Mouse (Mus musculus) thymus, postnatal 10 days (tissue): ENCODE results near the gene Slc36a2.
"Not testable (repeated sequence)": the region's sequence is repeated elsewhere in the genome, so short reads cannot be mapped to it uniquely, and the experiment has no call there.

ENCODE experiments used
- DNase-seq, 2 experiments: peaks; one replicate each; pipeline ENCODE4 v3.0.0; 2021; ENCODE audit warnings: low spot score in 2 of 2

Gene Slc36a2

DNA sequence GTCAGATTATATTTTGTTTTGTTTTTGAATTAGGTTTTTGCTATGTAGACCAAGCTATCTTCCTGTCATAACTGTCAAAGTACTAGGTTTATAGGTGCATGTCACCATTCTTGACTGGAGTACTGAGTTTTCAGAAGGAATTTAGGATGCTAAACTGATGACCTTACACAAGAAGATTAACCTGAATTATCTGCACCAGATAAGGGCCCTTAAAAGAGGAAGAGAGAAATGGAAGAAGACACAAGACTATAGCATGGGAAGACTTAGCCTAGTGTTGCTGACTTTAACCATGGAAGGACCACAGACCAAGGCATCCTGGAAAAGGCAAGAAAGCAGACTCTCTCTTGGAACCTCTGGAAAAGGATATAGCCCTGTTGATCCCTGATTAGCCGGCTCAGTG lies 51.7 kb downstream of the Slc36a2 start:
- no peak for DNase-seq

GRCm38 (mm10) chr11:55131946-55132345 lies 52.9 kb downstream of the Slc36a2 start:
- no peak for DNase-seq

DNA sequence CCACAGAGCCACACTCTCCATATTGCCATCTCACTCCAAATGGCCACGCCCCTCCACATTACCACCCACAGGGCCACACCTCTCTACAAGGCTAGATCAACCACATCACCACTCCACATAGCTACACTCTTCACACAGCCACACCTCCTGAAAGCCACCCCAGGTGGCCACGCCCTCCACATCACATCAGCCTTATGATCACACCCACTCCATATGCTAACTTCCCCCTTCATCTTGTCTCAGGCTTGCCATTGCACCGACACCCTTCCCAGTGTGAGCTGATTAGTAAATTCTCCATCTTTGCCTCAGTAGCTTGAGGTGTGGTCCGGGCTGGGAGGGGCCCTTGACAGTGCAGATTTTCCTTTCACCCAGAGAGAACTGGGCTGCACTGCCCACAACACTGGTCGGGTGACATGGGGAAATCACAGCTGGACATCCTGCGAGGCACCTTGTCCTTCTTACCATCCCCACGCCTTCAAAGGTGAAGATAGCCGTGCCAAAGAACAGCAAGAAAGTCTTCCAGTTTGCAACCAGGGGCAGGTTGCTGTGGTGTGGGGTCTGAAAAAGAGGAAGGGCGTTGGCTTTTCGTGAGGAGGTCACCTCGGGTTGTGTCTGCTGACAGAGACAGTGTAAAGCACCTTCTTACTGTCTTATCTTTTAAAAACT lies 53.7 kb downstream of the Slc36a2 start:
- peak in 1 of 2 experiments; percentile 15 for DNase-seq

- DNase-seq: no peak
Measured at GRCm38 (mm10) chr11:55128411-55128810, 56.5 kb downstream of the Slc36a2 start.

GRCm38 (mm10) chr11:55127937-55128336 lies 56.9 kb downstream of the Slc36a2 start:
- no peak for DNase-seq

DNA sequence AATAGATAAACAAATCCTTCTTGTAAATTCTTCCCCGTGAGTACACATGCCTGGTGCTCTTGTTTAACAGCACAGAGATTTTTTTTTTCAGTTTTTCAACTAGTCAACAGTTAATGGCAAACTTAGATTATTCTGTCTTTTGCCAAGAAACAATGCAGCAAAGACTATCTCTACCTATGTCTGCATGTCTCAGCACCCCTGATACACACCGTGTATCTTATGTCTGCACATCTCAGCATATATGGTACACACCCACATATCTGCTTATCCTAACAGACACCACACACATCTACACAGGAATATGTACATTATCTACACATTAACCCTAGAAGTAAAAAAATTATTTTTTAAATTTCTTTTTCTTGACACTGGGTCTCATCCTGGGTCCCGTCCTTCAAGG lies 58.2 kb downstream of the Slc36a2 start:
- no peak for DNase-seq

- no peak for DNase-seq
Measured at GRCm38 (mm10) chr11:55121430-55121829, 63.4 kb downstream of the Slc36a2 start.

DNA sequence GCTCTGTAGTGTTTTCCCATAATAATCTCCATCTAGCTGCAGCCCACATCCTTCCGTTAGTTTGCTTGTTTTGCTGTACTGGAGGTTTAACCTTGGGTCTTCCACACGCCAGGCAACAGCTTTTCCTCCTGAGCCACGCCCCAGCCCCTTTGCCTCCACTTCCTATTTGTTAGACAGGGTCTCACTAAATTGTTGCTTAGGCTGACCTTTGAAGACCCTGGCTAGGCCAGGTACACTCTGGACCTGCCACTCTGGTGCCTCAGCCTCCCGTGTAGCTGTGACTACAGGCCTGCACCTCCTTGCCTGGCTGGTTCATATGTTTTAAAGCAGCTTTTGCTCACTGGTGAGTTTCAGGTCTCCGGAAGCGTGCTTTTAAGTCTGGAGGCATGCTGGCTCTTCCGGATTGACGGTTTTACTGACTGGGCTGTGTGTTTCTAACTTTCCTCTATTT lies 64.0 kb downstream of the Slc36a2 start:
- DNase-seq: peak; percentile 59 to 70

GRCm38 (mm10) chr11:55120279-55120678 lies 64.6 kb downstream of the Slc36a2 start:
- DNase-seq: no peak

GRCm38 (mm10) chr11:55117031-55117430 lies 67.8 kb downstream of the Slc36a2 start:
- no peak for DNase-seq

DNA sequence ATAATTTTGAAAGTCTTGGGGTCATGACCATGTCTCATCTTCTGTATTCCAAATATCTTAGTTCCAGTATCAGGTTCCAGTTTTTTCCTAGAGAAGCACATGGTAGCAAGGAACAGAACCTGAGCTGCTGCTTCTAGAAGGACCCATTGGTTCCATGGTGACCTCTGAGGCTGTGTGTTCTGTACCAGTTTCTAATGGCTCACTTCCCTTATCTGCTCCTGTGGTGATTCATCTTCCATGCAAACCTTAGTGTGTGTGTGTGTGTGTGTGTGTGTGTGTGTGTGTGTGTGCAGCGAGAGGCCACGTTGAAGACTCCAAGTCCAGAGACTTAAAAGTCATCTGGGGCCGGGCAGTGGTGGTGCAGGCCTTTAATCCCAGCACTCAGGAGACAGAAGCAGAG lies 68.9 kb downstream of the Slc36a2 start:
- DNase-seq: no peak

GRCm38 (mm10) chr11:55114291-55114690 lies 70.6 kb downstream of the Slc36a2 start:
- DNase-seq: no peak

GRCm38 (mm10) chr11:55113861-55114250 lies 71.0 kb downstream of the Slc36a2 start:
- not testable (repeated sequence) for DNase-seq

DNA sequence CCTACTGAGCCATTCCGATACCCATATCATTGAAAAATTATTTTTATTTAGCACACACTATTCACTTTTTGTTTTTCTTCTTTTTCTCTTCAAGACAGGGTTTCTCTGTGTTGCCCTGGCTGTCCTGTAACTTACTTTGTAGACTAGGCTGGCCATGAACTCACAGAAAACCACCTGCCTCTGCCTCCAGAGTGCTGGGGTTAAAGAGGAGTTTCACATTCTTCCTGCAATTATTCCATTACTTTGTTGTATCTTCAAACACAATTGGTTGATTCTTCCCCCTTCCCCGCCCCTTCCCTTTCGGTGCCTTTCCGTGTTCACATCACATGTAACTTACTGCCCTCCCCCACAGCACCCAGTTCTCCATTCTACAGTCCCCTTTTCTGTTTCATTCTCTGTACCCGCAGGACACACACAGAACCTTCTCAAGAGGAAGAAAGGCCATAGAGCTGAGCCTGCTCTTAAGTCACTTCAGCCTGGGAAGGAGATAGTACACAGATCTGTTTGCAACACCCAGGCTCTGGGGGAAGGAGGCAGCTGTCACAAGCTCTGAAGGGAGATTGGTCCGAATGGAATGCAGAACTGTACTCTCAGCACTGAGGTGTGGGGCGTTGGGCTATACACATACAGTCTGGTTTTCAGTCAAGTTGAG lies 71.5 kb downstream of the Slc36a2 start:
- peak in 1 of 2 experiments; percentile 30 for DNase-seq

DNA sequence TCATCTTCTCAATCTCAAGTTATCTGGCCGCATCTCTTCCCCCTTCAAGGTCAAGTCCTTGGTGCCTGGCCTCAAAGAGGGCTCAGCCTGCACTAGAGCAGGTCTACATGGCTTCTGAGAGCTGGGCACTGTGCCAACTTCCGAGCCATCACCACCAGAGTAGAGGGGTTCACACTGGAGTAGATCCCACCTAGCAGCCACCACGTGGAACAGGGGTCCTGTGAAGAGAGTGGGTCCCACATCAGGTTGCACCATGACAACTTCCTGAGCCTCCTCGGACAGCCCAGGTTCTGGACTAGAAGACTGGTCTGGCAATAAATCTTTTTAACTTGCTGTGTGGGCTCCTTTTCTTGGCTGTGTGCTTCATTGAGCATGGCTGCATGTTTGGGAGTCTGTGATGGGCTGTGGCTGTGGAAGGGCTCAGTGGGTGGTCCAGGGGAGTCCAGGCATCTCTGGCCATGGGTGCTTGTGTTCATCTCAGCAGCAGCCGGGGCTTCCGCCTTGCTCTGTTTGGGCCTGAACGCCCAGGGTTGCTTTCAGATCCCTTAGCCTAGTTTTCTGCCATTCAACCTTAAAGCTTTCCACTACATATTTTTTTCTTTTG lies 74.2 kb downstream of the Slc36a2 start:
- no peak for DNase-seq

GRCm38 (mm10) chr11:55109521-55110300 lies 75.2 kb downstream of the Slc36a2 start:
- DNase-seq: no peak
